Mouse (Mus musculus): ENCODE results near the gene Ctsg.
"Not testable (repeated sequence)": the region's sequence is repeated elsewhere in the genome, so short reads cannot be mapped to it uniquely, and the experiment has no call there.

The Ctsg gene

GRCm38 (mm10) chr14:56102386-56102785 is at the start of gene Ctsg:
Ctsg (minus strand) TSS chr14:56102574.
- no peak for DNase-seq

- peak; percentile 9 for DNase-seq
These were observed 31.3 kb upstream of the Ctsg start for GRCm38 (mm10) chr14:56133675-56134074.

- DNase-seq, result not testable (repeated sequence)
These were observed 30.1 kb upstream of the Ctsg start, which contains the start of gene Gzmd for GRCm38 (mm10) chr14:56132508-56132907. Gzmd (minus strand) TSS chr14:56132608.

- no peak for DNase-seq
These were observed 26.0 kb upstream of the Ctsg start for GRCm38 (mm10) chr14:56128341-56128740.

- DNase-seq, result no peak
These were observed 21.1 kb upstream of the Ctsg start for GRCm38 (mm10) chr14:56123516-56123915.

GRCm38 (mm10) chr14:56120525-56120924 is 18.2 kb upstream of the Ctsg start, which contains the start of gene Gzme:
Gzme (minus strand) TSS chr14:56120625.
- no peak for DNase-seq

- DNase-seq, result not testable (repeated sequence)
These were observed 13.3 kb upstream of the Ctsg start for GRCm38 (mm10) chr14:56115531-56116310.

GRCm38 (mm10) chr14:56105447-56106180 is 3.2 kb upstream of the Ctsg start:
- no peak for DNase-seq

- no peak for DNase-seq
These were observed 2.6 kb upstream of the Ctsg start for GRCm38 (mm10) chr14:56105016-56105415.

GRCm38 (mm10) chr14:56103452-56103851 is 1.1 kb upstream of the Ctsg start:
- no peak for DNase-seq

- DNase-seq, result no peak
These were observed 3.4 kb downstream of the Ctsg start for GRCm38 (mm10) chr14:56098940-56099339.

- no peak for DNase-seq
These were observed 4.8 kb downstream of the Ctsg start for GRCm38 (mm10) chr14:56097597-56097996.

- DNase-seq, result no peak
These were observed 9.0 kb downstream of the Ctsg start for GRCm38 (mm10) chr14:56093353-56093752.

- DNase-seq, result no peak
These were observed 15.7 kb downstream of the Ctsg start for GRCm38 (mm10) chr14:56086711-56087110.

- DNase-seq, result no peak
These were observed 17.2 kb downstream of the Ctsg start, which contains the start of gene Mcpt8 for GRCm38 (mm10) chr14:56085167-56085566. Mcpt8 (minus strand) TSS chr14:56085273.

- peak; percentile 27 for DNase-seq
These were observed 20.4 kb downstream of the Ctsg start for GRCm38 (mm10) chr14:56082016-56082415.

GRCm38 (mm10) chr14:56062213-56062612 is 40.2 kb downstream of the Ctsg start, which contains the start of gene Mcpt4:
Mcpt4 (minus strand) TSS chr14:56062313.
- not testable (repeated sequence) for DNase-seq

- no peak for DNase-seq
These were observed 44.7 kb downstream of the Ctsg start for GRCm38 (mm10) chr14:56057722-56058121.

- DNase-seq, result no peak
These were observed 47.0 kb downstream of the Ctsg start for GRCm38 (mm10) chr14:56055408-56055807.

All from cerebellum, adult 11-12 months (tissue).